Mouse (Mus musculus): ENCODE measurements around the gene Myo15.
"Not testable (repeated sequence)": the region's sequence is repeated elsewhere in the genome, so short reads cannot be mapped to it uniquely, and the experiment has no call there.

Myo15 gene

DNA sequence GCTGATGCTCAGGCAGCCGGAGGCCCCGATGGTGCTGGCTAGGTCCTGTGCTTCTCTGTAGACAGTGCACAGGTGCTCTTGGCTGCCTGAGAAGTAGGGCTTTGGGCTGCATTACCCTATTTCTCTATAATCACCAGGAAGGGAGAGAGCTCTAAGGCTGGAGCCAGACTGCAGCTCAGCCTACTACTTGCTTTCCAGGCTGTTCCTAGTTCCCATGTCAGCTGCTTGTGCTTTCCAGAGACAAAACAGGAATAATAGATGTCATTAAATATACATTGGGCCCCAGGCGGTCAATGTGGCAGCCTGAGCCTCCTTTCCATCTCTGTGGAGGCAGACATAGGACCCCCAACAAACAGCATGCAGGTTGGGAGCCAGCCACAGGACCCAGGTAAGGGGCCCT, at the start of gene Myo15:
Myo15 (plus strand) TSS at position 301 of the 400 bp plus-strand sequence.
- DNase-seq (ENCODE audit: low spot score in 2 of 2) = no peak

- no peak for DNase-seq (ENCODE audit: low spot score in 2 of 2)
These were observed 47.0 kb upstream of the Myo15 start for GRCm38 (mm10) chr11:60422046-60422668.

DNA sequence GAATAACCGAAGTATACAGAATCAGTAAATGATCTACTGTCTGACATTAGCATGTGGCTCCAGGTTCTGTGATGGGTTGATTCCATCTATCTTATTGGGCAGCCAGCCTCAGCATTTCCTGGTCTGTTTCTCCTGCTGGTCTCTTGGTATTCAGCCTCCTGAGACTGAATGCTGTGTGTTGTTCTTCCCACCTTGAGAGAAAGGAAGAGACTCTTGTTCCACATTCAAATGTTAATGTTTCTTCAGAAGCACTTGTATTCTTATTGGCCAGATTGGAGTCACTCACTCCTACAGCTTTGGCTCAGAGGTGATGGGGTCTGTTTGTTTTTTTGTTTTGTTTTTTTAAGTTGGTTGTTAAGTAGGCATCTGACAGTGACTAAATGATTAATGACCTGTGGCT, 46.1 kb upstream of the Myo15 start:
- DNase-seq (ENCODE audit: low spot score in 2 of 2) = no peak

DNA sequence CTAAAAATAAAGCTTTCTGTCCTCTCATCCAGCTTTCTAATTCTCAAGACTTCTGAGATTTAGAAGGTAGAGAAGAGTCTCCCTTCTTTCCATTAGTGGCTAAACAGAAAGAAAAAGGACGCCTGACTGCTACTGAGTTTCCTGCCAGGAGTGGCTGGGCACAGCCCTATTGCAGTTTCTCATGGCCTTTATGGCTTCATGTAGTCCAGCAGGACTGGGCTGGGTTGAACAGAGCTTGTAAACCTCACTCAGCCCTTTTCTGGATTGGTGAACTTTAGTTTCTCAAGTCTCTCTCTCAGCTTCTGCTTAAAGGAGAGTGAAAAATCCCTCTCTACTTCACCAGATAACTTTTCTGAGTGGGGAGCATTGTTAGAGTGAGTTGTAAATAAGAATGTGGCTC, 42.7 kb upstream of the Myo15 start:
- DNase-seq (ENCODE audit: low spot score in 2 of 2) = no peak

GRCm38 (mm10) chr11:60427628-60428027, 41.5 kb upstream of the Myo15 start:
- no peak for DNase-seq (ENCODE audit: low spot score in 2 of 2)

- no peak for DNase-seq (ENCODE audit: low spot score in 2 of 2)
These were observed 35.6 kb upstream of the Myo15 start for GRCm38 (mm10) chr11:60433501-60433900.

DNA sequence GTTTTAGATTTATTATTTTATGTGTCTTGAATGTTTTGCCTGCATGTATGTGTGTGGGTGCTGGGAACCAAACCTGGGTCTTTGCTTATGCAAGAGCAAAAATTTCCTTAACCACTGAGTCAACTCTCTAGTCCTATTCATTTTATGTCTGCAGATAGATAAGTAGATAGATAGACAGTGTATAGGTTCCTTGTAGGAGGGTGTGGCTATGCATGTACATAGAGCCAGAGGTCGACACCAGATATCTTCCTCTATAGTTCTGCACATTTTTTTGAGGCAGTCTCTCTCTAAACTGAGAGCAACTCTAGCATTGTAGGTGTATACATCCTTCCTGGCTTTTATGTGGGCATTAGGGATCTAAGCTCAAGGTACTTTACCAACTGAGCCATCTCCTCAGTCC, 34.0 kb upstream of the Myo15 start:
- no peak for DNase-seq (ENCODE audit: low spot score in 2 of 2)

DNA sequence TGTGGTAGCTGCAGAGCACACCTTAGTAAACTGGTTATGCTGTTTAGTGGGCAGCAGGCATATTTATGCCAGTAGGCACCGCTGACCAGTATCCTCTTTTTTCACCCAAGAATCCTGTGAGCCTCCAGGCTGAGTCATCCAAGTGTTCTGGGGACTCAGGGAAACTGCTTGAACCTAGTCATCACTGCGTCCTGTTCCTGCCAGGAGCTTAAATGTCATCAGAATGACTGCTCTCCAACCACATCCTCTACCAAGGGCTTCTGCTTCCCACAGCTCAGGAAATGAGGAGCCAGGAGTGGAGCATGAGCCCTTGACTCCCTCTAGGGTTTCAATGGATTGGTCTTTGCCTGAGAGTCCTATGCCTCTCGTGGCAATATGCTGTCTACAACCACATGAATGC, 32.5 kb upstream of the Myo15 start:
- DNase-seq (ENCODE audit: low spot score in 2 of 2) = no peak

- not testable (repeated sequence) for DNase-seq (ENCODE audit: low spot score in 2 of 2)
These were observed 29.5 kb upstream of the Myo15 start for GRCm38 (mm10) chr11:60439621-60440020.

DNA sequence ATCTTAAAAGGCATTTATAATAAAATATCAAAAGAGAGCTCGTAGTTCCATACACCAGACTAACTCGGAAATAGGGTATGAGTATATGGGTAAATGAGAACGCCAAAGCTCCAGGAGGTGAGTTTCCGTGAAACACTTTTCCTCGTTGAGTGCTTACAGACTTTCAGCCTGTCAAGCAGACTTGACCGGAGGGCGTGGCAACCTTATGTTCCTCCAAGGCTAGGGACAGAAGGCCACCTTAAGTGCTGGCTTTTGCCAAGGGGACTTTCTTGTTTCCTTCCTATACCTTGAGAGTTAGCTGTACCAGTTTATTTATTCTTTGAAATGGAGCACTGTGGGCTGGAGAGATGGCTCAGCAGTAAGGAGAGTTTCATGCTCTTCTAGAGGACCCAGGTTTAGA, 29.0 kb upstream of the Myo15 start:
- DNase-seq (ENCODE audit: low spot score in 2 of 2) = no peak

- no peak for DNase-seq (ENCODE audit: low spot score in 2 of 2)
These were observed 26.2 kb upstream of the Myo15 start for GRCm38 (mm10) chr11:60442896-60443295.

GRCm38 (mm10) chr11:60444007-60444406, 25.1 kb upstream of the Myo15 start:
- DNase-seq (ENCODE audit: low spot score in 2 of 2) = no peak

- peak; percentile 85 to 94 for DNase-seq (ENCODE audit: low spot score in 2 of 2)
These were observed 14.9 kb upstream of the Myo15 start, which contains the start of gene Drg2 for GRCm38 (mm10) chr11:60454080-60454744. TSS of gene Drg2 (plus strand) at chr11:60454591.

DNA sequence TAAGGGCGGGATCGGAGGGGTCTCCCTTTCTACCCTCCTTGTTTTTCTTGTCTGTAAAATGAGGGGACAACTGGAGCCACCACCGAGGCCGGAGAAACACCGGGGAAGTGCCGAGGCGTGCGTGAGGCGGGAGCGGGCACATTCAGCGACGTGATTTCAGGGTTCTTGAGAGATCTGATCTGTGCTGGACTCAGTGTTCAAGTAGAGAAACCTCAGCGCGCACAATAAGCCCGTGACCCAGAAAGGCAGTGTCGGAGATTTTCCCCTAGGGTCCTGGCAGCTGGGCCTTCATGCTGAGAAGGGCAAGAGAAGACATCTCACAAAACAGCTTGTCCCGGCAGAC, 14.4 kb upstream of the Myo15 start:
- DNase-seq (ENCODE audit: low spot score in 2 of 2) = no peak

DNA sequence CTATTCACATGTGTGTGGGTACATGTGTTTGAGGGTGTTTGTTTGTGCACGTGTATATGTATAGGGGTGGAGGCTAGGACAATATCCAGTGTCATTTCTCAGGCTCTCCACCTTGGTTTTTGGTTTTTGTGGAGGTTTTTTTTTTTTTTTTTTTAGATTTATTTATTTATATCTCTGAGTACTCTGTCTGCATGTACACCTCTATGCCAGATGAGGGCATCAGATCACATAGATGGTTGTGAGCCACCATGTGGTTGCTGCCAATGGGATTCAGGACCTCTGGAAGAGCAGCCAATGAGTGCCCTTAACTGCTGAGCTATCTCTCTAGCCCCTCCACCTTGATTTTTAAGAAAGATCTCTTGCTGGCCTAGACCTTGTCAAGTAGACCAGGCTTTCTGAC, 11.2 kb upstream of the Myo15 start:
- no peak for DNase-seq (ENCODE audit: low spot score in 2 of 2)

DNA sequence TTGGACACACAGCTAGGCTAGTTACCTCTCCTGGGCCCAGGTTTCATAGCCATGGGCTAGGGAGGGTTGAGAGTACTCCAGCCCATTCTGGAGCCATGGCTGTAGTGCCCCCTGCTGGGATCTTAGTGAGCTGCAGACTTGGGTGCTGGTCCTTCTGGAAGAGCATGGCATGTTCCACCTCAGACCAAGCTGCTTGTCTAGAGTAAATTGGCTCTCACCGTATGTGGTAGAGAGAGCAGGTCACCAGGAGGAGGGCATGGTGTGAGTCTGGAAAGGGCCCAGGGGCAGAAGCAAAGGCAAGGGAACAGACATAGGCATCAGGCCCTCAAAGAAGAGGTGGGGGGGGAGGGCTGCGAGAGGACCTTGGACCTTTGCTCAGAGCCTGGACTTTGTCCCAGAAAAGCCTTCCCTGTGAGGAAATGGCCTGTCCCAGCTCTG, 3.2 kb upstream of the Myo15 start:
- no peak for DNase-seq (ENCODE audit: low spot score in 2 of 2)

DNA sequence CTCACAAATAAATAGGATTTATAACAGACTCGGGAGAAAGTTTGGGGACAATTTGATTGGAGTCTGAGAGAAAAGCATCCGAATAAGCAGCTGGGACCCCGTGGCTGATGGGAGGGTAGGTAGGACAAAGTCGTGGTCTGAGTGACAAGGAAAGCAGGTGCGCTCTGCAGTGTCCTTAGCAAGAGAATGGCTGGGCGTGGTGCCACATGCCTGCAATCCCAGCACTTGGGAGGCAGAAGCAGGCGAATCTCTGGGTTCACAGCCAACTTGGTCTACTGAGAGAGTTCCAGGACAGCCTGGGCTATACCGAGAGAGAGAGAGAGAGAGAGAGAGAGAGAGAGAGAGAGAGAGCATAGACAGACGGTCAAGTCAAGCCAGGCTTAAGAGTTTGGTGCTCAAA, 1.6 kb downstream of the Myo15 start:
- DNase-seq (ENCODE audit: low spot score in 2 of 2) = no peak

GRCm38 (mm10) chr11:60474534-60474933, 5.4 kb downstream of the Myo15 start:
- DNase-seq (ENCODE audit: low spot score in 2 of 2) = no peak

GRCm38 (mm10) chr11:60475668-60476362, 6.7 kb downstream of the Myo15 start:
- no peak for DNase-seq (ENCODE audit: low spot score in 2 of 2)

DNA sequence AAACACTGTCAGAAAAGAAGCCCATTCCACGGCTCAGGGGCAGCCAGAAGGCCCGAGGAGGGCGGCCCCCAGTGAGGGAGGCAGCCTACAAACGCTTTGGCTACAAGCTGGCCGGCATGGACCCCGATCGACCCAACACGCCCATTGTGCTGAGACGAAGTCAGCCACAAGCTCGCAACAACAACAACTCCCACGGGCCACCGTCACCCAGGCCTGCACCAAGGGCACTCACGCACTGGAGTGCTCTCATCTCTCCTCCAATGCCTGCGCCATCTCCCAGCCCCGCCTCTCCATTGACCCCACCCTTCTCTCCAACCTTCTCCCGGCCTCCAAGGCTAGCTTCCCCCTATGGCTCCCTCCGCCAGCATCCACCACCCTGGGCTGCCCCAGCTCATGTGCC, 9.0 kb downstream of the Myo15 start:
- no peak for DNase-seq (ENCODE audit: low spot score in 2 of 2)

GRCm38 (mm10) chr11:60486267-60486666, 17.1 kb downstream of the Myo15 start:
- DNase-seq (ENCODE audit: low spot score in 2 of 2) = no peak

- DNase-seq (ENCODE audit: low spot score in 2 of 2) = no peak
These were observed 23.6 kb downstream of the Myo15 start for GRCm38 (mm10) chr11:60492726-60493125.

- DNase-seq (ENCODE audit: low spot score in 2 of 2) = no peak
These were observed 26.6 kb downstream of the Myo15 start for GRCm38 (mm10) chr11:60495692-60496091.

Data from cerebellum, postnatal 4 days (tissue).